Mouse (Mus musculus): Measurements from ENCODE around the gene Zfp513. TPM values are rescaled to one million over a fixed set of nuclear protein-coding genes. Genes with fewer than 3 reads are reported as not detected.

The Zfp513 gene
- total RNA-seq, 2 experiments from 2014 or later: 29.2 to 30.4 TPM

DNA sequence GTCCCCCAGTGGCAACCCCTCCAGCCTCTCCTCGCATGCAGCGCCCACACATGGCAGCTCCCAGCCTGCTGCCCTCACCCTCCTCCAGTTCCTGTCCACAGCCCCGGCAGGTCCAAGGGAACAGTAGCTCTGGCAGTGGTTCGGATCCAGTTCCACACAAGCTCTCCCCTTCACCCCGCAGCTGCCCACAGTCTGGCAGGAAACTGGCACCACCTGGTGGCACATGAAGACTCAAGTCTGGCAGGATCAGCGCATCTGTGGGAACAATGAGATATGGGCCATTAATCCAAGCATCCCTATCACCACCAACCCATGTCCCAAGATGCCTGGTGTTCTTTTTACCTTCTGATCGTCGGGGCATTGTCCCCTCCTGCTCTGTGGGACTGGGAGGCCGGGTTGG is 2.2 kb downstream of the Zfp513 start:
- DNase-seq: no peak

- no peak for DNase-seq
Observed at GRCm38 (mm10) chr5:31199321-31199892, 2.7 kb downstream of the Zfp513 start.

DNA sequence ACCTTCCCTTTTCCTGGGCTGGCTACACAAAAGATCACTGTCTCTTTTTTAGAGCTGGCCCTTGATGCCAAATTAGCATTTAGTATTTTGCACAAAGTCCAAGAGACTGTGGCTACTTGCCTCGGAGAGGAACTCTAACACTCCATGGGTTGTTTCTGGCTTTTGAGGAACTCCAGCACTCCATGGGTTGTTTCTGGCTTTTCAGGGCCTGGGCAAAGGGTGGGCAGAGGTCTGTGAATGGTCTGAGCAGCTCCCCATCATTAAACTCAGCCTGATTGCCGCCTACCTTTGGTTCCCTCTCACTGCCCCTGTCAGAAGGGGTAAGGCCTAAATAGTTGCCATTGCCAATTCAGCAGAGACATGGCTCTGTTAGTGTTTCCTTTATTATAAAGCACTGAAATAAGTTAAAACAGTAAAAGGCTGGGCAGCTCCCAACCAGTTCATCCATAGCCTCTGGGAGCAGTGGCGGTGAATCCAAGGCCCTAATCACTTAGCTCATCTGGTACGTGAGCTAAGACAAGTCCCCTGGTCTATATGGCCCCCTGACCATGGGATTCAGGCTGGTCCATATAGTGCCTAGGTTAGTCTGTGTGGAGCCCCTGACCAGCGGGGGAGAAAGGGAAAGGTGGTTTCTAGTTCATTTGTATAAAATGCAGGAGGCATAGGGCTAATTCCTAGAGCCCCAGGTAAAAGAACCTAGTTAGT is 3.3 kb downstream of the Zfp513 start:
- no peak for DNase-seq

- DNase-seq: no peak
Observed at GRCm38 (mm10) chr5:31198170-31198569, 3.9 kb downstream of the Zfp513 start.

- no peak for DNase-seq
Observed at GRCm38 (mm10) chr5:31197072-31197471, 5.0 kb downstream of the Zfp513 start.

- DNase-seq: no peak
Observed at GRCm38 (mm10) chr5:31196207-31196606, 5.9 kb downstream of the Zfp513 start.

- DNase-seq: no peak
Observed at GRCm38 (mm10) chr5:31195671-31196070, 6.4 kb downstream of the Zfp513 start.

DNA sequence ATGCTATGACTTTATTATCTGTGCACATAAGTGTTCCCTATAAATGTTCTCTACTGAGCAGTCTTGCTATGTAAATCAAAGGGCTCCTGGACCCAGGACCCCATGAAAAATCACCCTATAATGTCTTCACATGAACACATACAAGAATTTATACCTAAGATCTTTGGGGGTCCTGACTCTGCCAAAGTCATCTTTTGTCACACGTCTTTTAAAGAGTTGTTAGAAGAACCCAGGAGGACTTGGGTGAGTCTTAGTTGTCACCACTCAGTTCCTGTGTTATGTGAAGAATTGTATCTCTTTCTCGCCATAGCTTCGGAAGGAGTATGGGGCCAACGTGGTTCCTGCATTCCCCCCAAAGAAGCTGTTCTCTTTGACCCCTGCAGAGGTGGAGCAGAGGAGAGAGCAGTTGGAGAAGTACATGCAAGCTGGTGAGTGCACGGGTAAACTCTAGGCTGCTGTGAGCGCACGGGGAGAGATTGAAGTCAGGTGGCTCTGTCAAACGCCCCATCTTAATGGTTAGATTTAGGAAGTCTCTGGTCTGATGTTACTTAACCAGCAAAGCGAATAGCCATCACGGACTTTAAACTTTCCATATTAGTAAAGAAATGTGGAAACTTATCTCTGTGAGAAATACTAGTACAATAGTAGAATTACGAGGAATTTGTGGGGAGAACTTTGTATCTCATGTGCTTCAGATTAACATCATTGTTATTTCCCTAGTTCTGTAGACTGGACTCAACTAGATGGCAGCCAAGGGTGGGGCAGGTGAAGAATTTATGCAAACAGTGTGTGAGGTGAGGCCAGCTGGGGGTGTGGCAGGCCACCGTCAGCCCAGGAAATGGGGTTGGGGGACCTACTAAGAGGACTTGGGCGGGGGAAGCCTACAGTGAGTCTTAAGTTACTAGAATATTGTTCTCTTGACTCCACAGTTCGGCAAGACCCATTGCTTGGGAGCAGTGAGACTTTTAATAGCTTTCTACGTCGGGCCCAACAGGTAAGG is 7.3 kb downstream of the Zfp513 start:
- no peak for DNase-seq

DNA sequence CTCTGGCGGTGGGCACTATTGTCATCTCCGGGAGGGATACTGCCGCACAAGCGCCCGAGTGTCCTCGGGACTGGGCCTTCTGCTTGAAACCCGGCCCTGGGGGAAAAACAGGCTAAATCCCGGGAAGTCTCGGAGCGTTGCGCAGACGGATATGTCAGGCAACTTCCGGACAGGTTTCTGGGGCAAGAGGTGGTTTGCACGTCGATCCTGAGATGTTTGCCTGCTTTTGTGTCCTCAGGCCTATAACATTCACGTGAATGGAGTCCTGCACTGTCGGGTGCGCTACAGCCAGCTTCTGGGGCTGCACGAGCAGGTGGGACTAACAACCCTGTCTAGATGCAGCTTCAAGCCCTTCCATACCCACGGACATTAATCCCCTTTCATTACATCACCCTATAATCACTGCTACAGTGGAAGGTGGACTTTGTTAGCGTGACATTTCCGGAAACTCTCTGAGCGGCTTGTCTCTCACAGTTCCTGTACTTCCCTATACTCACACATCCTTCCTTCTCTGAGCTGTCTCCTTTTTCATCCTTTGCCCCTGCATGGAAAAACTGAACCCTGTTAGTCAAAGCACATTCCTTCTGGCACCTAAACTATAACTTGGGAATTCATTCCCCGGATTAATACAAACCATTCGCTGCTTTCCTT is 8.3 kb downstream of the Zfp513 start:
- DNase-seq: no peak

DNA sequence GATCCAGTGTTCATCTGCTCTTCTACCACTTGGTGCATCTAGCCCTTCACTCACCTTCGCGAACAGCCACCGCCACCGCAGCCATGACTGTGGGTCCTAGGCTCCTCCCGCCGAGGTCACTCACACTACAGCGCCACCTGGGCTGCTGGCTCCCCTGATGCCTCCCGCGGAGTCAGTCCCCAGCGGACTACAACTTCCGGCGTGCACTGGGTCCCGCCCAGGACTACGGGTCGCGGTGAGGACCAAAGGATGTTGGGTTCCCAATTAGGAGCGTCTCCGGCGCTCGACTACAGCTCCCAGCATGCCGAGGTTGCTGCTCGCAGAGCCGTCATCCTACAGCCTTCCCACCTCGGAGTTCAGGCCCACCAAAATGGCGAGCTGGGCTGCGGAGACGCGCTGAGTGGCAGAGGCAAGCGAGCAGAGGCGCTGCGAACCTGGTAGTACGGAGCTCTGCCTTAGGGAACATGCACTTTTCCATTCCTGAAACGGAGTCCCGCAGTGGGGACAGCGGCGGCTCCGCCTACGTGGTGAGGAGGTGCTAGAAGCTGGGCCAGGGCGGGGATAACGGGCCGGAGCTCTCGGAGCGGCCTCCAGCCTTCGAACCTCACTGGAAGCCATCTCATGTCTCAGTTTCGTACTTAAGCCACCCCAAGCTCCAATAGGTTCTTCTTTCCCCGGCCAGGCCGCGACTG is 9.0 kb downstream of the Zfp513 start, which contains the start of the genes Snx17 and Eif2b4:
Gene Snx17 (plus strand): TSS at position 289 of the 692 bp plus-strand sequence.
Gene Eif2b4 (minus strand): TSS at position 492 of the 692 bp plus-strand sequence.
- peak; percentile 100 for DNase-seq

GRCm38 (mm10) chr5:31192045-31192938 is 9.8 kb downstream of the Zfp513 start:
- no peak for DNase-seq

GRCm38 (mm10) chr5:31190201-31190600 is 11.9 kb downstream of the Zfp513 start:
- DNase-seq: no peak

DNA sequence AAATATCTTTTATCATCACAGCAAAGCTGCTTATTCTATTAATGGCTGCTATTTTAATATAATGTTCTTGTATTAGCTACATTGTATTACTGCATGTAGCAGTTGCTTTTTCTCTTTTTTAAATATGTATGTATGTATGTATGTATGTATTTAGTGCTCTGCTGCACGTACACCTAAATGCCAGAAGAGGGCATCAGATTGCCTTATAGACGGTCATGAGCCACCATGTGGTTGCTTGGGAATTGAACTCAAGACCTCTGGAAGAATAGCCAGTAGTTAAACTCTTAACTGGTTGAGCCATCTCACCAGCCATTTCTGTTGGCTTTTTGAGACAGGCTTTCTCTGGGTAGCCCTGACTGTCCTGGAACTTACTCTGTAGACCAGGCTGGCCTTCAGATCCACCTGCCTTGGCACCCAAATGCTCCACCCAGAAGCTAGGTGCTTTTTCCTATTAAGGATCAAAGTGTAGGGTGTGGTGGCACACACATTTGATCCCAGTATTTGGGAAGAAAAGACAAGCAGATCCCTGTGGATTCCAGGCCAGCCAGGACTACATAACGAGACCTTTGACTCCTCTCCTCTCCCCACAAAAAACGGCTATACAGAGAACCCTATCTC is 13.8 kb downstream of the Zfp513 start:
- no peak for DNase-seq

DNA sequence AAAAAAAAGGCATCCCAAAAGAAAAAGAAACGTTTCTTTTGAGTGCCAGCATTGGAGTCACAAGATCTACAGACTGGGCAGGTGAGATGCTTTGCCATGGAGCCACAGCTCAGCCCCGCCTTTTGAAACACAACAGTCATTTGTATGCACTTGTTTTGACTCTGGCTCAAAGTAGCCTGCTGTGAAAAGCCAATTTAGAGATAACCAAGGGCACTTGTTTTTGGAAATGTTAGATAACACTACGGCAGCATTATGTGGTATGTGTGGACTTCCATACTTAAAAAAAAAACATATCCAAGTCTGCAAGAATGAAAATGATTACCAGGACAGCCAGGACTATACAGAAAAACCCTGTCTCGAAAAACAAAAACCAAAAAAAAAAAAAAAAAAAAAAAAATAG is 18.4 kb downstream of the Zfp513 start:
- DNase-seq: no peak

- DNase-seq: no peak
Observed at GRCm38 (mm10) chr5:31181183-31181770, 20.8 kb downstream of the Zfp513 start.

- peak; percentile 96 for DNase-seq
Observed at GRCm38 (mm10) chr5:31179766-31180630, 22.1 kb downstream of the Zfp513 start, which contains the start of the genes Gm29609 and Gtf3c2. Gm29609 (minus strand) TSS chr5:31179911. Gtf3c2 (minus strand) TSS chr5:31180144.

GRCm38 (mm10) chr5:31179301-31179765 is 22.8 kb downstream of the Zfp513 start:
- no peak for DNase-seq

- no peak for DNase-seq
Observed at GRCm38 (mm10) chr5:31168630-31169029, 33.5 kb downstream of the Zfp513 start.

Measured in layer of hippocampus, postnatal 36 days (tissue).